Mouse (Mus musculus) left cerebral cortex, adult 11 months (tissue): Measurements from ENCODE around the gene Actr3.

Experiments
- DNase-seq: peaks from one replicate; pipeline ENCODE4 v3.0.0; 2022; ENCODE audit warnings: low spot score

Gene Actr3

DNA sequence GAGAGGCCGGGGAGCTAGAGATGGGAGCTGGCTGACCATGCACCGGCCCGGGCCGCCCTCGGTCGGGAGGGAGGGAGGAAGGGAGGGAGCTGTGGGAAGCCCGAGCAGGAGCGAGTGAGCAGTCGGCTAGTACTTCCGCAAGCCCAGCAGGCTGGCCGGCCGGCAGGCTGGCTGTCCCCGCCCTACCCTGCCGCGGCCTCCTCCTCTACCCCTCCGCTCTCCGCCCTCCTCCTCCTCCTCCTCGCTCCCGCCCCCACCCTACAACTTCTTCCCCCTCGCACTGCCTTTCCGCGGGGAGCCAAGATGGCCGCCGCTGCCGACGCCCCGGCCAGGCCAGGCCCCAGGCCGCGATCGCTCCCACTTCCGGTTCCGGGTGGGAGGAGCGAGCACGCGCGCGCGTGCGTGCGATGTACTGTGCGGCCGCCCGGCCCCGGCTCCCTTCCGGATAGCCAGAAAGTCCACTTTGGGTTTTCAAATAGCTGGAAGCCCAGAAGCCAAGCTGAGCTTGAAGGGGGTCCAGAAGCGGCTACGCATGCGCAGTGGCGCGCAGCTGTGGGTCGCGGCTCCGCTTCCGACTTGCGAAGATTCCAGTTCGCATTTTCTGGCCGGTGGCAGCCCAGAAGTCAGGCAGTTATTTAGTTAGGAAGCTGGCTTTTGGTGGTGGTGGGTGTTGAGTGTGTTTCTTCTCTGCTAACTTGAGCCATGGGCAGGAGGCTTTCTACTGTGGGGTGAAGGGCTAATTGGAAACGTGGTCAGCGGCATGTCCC, at the start of gene Actr3:
TSS of gene Actr3 (minus strand) at position 359 of the 767 bp plus-strand sequence.
- peak; percentile 98 for DNase-seq

DNA sequence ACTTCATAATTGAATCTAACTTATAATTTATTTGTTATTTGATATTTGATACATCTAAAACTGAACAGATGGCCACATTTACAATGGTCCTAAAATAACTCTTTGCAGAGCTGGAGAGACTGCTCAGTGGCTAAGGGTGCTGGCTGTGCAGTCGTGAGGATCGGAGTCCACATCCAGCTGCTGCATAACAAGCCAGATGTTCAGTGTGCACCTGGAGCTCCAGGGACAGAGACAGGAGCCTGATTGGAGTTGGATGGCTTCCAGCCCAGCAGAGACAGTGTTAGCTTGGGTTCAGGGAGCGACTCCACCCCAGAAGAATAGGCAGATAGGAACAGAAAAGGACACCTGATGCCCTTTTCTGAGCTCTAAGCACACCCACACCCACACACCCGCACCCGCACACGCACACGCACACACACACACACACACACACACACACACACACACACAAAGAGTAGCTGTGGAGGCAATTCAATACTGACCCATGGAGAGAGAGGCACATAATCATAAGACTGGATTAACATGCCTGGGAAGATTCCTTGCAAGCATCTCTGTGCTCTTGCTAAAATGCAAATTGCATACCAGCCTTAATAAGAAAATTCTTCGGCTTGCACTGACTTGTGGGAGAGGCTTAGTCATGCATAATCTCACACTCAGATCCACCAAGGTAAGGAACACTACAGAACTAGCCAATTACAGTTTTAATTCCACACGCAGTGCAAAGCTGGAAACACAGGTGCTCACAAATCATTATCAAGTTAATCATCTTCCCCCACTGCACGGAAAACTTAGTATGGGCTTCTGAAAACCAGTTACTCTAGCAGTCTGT, 47.1 kb upstream of the Actr3 start:
- peak; percentile 8 for DNase-seq

DNA sequence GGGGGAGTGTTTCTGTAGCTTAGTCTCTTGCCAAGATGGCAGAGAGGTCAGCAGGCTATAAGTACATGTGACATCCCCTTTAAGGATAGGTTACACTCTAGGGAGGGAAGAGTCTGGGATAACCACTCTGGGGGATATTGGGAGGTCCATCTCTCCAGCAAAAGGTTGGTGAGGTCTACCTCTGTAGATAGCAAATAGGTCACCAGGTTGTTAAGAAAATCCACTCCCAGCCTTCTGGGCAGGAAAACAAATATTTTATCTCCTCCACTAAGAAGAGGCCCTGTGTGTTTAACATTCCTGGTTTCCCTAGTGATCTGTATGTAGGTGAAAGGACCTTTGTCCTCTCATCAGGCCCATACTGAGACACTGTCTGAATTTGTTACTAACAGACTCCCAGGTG, 46.3 kb upstream of the Actr3 start:
- no peak for DNase-seq

DNA sequence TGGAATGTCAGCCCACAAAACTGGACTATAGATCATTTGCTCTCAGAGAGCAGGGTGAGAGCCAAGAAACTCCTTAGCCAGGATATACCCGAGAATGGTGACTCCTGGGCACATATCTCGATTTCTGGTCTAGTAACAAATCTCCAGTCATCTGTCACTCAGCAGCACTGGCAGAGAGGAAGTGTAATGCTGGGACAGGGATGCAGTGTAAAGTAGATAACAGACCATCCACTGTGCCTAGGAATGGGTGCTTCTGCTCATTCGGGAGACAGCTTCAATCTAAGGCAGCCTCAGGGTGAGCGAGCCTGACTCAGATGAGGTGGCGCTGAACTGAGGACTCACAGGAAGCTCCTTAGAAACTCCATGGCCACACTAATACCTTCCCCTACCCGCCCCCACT, 43.1 kb upstream of the Actr3 start:
- DNase-seq = no peak

DNA sequence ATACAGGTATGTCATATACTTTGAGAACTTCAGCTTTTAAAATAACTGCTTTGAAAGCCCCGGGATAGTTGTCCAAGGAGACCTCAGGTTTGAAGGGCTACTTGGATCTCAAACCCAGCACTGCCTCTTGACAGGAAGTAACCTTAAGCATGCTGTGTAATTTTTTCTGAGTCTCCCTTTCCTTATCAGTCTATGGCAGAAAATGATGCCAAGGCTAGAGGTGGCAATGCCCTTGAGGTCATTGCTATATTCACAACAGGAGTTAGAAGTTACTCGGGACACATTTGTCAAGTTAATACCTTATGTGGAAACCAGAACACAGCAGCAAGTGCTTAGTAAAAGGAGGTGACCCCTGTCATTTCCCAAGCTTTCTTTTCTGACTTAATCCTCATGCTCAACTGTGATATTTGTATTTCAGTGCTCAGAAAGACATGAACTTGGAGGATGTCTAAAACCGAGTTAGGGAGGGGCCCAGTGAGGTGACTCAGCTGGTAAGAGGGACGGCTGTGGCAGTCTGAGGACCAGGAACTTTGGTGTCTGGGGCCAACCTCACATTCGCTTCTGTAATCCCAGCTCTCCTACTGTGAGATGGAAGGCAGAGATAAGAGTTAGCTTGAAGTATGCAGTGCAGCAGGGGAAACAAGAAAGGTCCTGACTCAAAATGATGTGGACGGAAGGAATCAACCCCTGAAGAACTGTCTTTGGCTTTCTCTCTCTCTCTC, 40.6 kb upstream of the Actr3 start:
- no peak for DNase-seq

DNA sequence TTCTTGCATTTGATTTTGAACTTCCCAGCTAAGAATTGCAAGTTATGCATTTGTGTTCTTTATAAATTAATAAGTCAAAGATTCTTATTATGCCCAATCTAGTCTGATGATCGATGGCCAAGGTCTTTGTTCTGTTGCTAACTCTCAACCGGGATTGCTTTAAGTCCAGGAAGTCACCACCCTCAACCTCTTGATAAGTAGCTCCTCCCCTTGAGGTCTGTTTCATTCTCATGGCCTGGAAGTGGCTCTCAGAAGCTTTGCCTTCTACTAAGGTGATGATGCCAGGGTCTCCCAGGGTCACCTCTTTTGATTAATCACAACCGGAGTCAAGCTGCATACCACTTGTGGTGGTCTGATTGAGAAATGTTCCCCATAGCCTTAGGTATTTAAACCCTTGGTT, 38.3 kb upstream of the Actr3 start:
- no peak for DNase-seq

DNA sequence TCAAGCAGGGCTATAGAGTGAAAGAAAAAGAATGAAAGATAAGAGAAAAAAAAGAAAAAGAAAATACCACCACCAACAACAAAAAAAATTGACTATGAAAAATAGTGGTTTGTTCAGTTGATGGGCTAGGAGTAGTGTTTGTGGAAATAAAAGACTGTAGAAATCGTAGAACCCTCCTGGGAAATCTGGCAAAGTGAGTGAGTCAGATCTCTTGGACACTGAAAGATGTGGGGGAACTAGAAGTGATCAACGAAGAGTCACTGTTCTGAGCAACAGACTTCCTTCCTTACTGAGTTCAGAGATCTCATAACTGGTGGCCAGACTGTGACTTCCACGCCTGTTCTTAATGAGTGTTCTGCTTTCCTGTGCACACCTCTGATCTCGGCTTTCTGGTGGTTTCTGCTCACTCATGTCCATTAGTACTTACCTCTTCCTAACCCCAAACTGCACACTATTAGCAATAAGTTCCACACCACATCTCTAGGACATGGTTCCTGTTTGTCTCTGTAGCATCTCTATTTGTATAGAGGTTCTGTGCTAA, 37.7 kb upstream of the Actr3 start:
- no peak for DNase-seq

DNA sequence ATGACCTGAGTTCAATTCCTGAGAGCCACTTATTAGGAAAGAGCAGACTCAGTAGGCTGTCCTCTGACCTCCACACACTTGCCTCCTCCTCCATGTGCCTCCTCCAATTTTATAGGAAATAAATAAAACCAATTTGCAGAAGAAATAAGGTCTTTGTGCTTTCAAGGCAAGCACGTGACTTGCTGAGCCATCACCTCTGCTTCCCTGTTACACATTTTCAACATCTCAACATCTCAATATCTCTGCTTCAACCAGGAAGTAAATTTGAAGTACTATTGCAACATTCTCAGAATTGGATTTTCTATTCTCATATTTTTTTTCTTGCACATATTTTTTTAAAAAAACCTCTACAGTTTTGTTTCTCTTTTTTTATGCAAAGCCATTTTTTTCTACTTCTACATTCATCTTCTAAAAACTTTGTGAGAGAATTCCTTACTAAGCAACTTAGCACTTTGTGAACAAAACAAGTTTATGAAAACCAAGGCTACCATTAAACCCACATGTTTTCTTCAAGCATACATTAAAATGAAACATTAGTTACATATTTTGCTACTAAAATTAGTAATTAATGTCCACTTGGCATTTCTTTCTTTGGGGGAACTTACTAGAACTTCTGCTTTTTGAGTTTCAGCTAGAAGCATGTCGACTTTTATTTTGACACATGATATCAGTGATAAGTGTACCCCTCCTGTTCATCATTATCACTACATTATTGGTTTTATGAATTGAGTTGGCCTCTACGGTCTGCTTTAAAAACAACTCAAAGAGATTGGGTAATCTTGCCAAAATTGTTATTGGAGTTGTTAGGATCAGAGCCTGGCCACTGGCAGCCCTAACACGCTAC, 35.5 kb upstream of the Actr3 start:
- DNase-seq = no peak

DNA sequence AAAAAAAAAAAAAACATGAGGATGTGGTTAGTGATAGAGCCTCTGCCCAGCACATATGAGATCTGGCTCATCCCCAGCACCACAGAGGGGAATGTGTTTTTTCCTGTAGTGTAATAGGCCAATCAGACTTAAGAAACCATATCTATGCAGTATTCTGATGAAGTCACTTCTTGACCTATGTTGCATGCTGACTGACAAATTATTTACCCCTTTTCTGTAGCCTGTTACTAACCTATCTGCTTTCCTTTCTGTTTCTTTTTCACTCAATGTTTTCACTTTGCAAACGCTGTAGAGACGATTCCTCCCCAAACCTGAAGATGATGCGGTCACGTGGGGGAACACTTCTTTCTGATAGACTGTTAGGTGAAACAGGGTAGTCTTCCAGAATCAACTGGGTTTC, 32.4 kb upstream of the Actr3 start:
- DNase-seq = no peak

DNA sequence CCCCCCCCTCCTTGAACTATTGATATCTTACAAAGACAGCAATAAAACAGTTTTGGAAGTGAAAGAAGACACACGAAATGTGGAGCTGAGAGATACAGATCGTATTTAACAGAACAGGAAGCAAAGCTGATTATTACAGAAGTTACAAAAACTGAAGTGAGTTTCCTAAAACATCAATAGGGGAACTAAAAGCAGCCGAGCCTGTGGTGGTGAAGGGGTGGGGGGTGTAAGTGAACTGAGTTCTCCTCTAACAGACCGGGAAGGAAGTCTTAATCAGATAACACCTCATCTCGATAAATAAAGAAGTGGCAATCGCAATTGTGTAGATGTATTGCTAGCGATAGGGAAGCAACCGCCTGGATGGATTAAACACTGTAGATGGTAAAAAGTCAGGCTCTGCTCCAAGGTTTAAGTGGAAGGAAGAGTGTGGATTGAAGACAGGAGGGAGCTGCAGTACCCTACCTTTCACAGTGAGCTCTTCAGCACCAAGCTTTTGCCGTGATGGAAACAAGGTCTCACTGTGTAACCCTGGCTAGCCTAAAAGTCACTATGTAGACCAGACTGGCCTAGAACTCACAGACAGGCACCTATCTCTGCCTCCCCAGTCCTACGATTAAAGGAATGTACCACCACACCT, 31.2 kb upstream of the Actr3 start:
- DNase-seq = no peak

DNA sequence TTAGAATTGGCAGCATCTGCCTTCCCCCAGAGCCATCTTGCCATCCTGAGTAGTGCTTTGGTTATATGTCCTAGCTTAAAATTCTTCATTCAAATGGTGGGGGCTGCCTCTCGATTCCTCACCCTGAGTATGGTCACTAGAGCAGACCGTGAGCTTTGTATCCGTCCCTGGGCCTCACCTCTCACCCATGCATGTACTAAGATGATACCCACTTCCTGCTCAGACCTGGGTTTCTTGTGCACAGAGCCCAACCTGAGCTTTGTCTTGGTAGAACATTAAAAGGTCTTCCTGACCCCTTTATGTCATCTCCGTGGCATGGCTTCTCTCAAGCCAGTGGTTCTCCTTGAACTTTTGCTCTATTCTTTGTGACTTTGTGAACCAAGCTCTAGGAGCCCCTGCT, 28.5 kb upstream of the Actr3 start:
- no peak for DNase-seq

DNA sequence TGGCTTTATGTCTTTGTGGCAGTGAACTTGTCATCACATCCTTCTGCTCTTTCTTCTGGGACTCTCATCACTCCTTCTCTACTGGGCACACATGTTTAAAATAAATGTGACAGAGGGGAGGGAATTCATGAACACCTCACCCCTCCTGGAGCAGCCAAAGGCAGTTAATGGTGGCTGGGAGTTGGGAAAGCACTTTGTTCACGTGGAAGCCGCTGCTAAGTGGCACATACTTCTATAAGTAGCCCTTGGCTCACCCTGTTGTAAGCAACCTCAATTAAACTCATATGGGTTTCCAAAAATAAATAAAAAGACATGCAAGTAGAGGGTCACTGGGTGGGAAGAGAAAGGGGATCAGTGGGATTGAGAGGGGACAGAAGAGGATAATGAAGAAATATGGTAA, 27.8 kb upstream of the Actr3 start:
- DNase-seq = no peak

DNA sequence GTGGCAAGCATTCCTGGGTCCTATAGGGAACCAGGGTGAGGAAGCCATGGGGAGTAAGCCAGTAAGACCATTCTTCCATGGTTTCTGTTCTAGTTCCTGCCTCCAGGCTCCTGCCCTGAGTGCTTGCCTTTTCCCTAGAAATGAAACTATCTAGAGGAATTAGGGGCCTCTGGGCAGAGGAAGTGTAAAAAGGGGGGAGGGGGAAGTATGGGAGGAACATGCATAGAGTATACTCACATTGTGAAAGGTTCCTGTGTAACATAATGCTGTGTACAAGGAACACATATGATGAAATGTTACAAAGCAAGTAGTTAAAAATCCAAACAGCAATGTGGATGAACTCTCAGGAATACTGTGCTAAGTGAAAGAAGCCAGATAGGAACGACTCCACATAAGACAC, 27.4 kb upstream of the Actr3 start:
- no peak for DNase-seq

DNA sequence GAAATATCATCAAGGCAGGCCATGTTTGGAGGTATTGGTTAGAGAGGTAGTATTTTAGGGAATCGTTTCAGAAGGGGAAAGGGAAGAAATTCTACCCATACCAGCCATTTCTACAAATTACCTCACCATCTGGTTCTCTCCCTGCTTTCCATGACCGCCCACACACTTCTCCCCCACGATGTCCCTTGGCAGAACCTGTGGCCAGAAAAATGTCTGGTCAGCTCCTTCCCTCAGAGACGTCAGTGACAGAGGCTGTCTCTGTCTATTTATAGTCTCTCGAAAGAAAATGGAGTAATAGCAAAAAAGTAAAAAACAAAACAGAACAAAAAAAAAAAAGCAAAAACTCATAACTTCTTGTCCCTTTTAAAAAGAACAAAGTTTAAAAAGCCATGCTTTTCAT, 23.0 kb upstream of the Actr3 start:
- no peak for DNase-seq

DNA sequence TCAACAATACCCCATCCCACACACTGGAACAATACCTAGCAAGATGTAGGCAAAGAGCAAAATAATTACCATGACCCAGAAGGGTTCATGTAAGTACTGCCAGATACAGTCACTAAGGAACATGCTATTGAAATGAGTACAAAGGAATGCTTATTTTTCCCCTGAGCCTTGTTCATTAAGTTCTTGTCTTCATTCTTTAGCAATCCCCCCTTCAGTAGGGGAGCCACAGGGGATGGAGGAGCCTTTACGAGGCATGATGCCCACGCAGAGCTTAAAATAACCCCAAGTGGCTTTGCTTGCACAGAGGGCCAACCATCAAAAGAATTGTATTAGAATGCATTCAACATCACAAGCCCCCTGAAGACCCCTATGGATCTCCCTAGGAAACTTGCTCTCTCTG, 19.6 kb upstream of the Actr3 start:
- DNase-seq = no peak

DNA sequence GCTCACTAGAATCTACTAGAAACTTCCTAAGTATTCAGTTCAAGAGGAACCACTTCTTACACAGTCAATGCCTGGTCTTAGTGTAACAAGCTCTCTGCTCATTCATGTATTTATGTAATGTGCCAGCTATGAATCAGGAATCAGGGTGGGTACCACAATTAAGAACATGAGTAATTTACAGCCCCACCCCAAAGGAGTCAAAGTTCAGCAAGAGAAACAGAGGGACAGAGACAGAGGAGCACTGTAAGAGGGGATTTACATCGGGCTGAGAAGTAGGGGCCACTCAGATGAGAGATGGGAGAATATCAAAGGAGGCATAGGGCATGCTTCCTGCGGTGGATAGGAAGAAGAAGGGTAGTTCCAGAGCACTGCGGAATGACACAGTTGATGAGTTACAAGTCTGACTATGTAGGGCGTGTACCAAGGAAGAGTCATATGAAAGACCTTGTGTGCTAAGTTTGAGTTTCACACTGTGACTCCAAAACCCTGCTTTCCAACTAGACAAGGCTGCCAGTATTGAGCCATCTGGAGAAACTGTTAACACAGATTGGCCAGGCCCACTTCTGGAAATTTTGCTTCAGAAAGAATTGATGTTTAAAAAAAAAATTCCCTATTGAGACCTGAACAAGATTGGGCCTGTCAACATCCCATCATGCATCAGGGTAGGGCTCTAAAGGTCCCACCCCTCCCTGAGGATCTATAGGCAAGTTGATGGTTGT, 14.9 kb upstream of the Actr3 start:
- DNase-seq = no peak

DNA sequence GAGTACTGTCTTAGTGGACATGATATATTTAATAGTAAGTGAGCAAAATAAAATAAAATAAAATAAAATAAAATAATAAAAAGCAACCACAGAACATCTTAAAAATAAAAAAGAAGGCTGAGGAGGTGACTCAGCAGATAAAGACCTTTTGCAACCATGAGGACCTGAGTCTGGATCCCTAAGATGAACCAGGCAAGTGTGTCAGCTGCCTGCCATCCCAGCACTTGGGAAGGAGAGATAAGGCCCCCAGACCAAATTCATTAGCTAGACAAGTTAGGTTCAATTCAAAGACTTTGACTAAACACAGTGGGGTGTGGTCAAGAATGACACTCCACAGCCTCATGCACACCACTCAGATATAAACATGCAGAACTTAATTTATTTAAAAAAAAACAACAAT, 12.4 kb upstream of the Actr3 start:
- no peak for DNase-seq

DNA sequence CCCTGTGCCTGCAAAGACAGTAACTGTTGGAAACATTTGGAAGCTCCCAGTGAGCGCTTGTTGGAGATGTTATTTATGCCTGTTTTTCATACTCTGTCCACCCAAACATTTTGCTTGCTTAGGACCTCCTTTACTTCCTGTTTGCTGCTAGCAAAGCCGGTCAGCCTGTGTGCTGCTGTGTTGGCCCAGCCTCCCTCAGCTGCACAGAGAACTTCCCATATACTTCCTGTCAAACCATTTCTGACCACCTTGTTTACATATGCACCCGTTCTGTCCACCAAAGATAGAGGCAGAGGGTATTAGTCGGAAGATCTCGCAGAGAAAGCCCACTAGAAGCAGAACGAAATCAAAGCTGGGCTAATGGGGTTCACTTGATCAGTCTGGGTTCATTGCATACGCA, 6.2 kb upstream of the Actr3 start:
- DNase-seq = no peak

DNA sequence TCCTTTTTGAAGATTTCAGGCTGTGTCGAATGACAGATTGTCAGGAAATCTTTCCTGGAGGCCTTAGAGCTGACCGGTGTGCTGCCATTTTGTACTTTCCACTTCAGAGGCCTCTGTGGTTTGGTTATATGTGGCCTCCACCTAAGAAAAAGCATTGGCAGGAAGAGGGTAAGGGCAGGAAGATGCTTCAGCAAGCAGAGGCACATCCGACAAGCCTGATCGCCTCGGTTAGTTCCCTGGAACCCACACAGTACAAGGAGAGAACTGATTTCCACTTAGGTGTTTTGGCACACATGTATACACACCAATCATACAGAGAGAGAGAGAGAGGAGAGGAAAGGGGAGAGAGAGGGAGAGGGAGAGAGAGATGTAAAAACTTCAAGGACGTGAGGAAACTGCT, 5.7 kb upstream of the Actr3 start:
- DNase-seq = no peak

DNA sequence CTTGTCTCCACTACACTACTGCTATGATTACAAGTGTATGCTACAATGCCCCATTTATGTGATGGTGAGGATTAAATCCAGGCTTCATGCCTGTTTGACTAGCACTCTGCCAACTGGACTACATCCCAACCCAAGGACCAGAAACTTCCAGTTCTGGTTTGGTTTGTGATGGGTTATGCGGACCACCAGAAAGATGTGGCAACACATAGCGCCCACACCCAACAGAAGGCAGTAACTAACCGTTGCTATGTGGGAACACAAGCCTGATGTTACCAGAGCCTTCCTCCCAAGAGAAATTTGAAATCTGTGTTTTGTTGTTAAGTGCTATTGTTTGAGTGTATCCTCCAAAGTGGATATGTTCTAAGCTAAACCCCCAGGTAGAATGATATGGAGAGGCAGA, 4.0 kb upstream of the Actr3 start:
- DNase-seq = no peak

DNA sequence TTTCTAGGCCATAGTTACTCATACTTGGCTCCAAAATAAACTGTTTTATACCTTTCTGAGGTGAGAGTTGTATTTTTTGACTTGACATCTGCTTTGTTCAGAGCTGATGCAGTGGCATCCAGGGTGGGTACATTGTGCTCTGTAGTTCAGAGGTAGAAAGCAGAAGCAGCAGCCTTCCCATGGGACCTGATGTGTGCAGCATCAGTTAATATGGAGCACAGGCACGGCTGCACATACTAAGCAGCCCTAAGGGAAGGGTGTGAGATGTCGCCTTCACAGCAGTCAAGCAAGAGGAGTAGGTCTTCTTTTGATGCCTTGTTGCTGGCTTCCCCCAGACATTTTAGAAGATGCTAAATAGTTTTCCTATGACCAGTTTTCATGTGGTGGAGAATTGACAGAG, 3.3 kb upstream of the Actr3 start:
- no peak for DNase-seq
